Mouse (Mus musculus) liver, embryonic 15.5 days (tissue): ENCODE measurements at regions not wholly inside any gene's neighbourhood (a gene's known extent, or its start where the extent isn't known, plus 50 kb on each side); places are given as distances from the start of the nearest gene placed in this dataset.

ENCODE experiments used
- ATAC-seq: fragments of 200-750 bp; cut with Nextera tagmentation; 2 replicates; pipeline ENCODE4 v1.8.0; 2017; ENCODE audit warnings: moderate number of reproducible peaks, mild to moderate bottlenecking, moderate library complexity; ENCODE audit not compliant: insufficient read depth
- H3K27ac ChIP-seq: fragments of 300-500 bp; sonication (generic); replicated peaks from 2 replicates; pipeline ENCODE4 v1.5.1; 2015; ENCODE audit warnings: mild to moderate bottlenecking, inconsistent platforms
- H3K27me3 ChIP-seq: fragments of 300-500 bp; sonication (generic); 2 replicates; pipeline ENCODE4 v1.6.1; 2015; ENCODE audit warnings: mild to moderate bottlenecking, inconsistent platforms
- H3K36me3 ChIP-seq: fragments of 300-500 bp; sonication (generic); replicated peaks from 2 replicates; pipeline ENCODE4 v1.6.1; 2015; ENCODE audit warnings: moderate library complexity, mild to moderate bottlenecking, inconsistent platforms
- H3K4me1 ChIP-seq: fragments of 300-500 bp; sonication (generic); replicated peaks from 2 replicates; pipeline ENCODE4 v1.6.1; 2015; ENCODE audit warnings: inconsistent platforms
- H3K4me2 ChIP-seq: fragments of 300-500 bp; sonication (generic); 2 replicates; pipeline ENCODE4 v1.6.1; 2015; ENCODE audit warnings: moderate library complexity, mild to moderate bottlenecking, inconsistent platforms
- H3K4me3 ChIP-seq: fragments of 300-500 bp; sonication (generic); replicated peaks from 2 replicates; pipeline ENCODE4 v1.5.1; 2015; ENCODE audit warnings: mild to moderate bottlenecking, inconsistent platforms
- H3K9ac ChIP-seq: fragments of 300-500 bp; sonication (generic); 2 replicates; pipeline ENCODE4 v1.6.1; 2015; ENCODE audit warnings: moderate library complexity, mild to moderate bottlenecking, inconsistent platforms
- H3K9me3 ChIP-seq: fragments of 300-500 bp; sonication (generic); replicated peaks from 2 replicates; pipeline ENCODE4 v1.6.1; 2016; ENCODE audit warnings: inconsistent platforms
- WGBS: fragments of 180-500 bp; shearing (Covaris S2); methylation state at CpG from one replicate; pipeline ENCODE4 v1.1.7; 2015; ENCODE audit warnings: mixed read lengths; ENCODE audit not compliant: insufficient replicate concordance; 5-methylcytosine and 5-hydroxymethylcytosine counted together

- Histone ChIP-seq H3K4me2 (no peak overlapping the region), H3K4me1 (no peaks in the 10 kb centered on the region), H3K27me3 (no peaks in the 10 kb centered on the region), H3K9ac (no peak overlapping the region), H3K36me3 (no peaks in the 10 kb centered on the region), H3K27ac (no peak overlapping the region), H3K9me3 (no peaks in the 10 kb centered on the region), H3K4me3 (no peak overlapping the region)
- WGBS = 41% methylated on average over 10 of the region's 10 CpGs
- ATAC-seq = no peak
Observed at GRCm38 (mm10) chr13:35326682-35327242, 299.9 kb upstream of the Eci2 start.

GRCm38 (mm10) chr13:35328320-35328719, 301.4 kb upstream of the Eci2 start:
- H3K4me3 ChIP-seq = no peak overlapping the region
- 45% methylated on average over 2 of the region's 2 CpGs for WGBS
- H3K27ac ChIP-seq = no peak overlapping the region
- H3K36me3 ChIP-seq = no peaks in the 10 kb centered on the region
- H3K27me3 ChIP-seq = no peaks in the 10 kb centered on the region
- no peak overlapping the region for H3K4me2 ChIP-seq
- ATAC-seq = no peak
- H3K4me1 ChIP-seq = no peaks in the 10 kb centered on the region
- no peak overlapping the region for H3K9ac ChIP-seq
- H3K9me3 ChIP-seq = no peaks in the 10 kb centered on the region

- Histone ChIP-seq H3K36me3 (no peaks in the 10 kb centered on the region), H3K27ac (no peak overlapping the region), H3K9ac (no peak overlapping the region), H3K27me3 (no peaks in the 10 kb centered on the region), H3K4me2 (no peak overlapping the region), H3K4me1 (no peaks in the 10 kb centered on the region), H3K9me3 (no peaks in the 10 kb centered on the region), H3K4me3 (no peak overlapping the region)
- ATAC-seq = no peak
- WGBS = 55% methylated on average over 1 of the region's 1 CpGs
Observed at GRCm38 (mm10) chr13:35330926-35331325, 304.0 kb upstream of the Eci2 start.

- H3K4me3 ChIP-seq = no peak overlapping the region
- no peak overlapping the region for H3K9ac ChIP-seq
- no peak overlapping the region for H3K4me2 ChIP-seq
- no peak for ATAC-seq
- no peaks in the 10 kb centered on the region for H3K27me3 ChIP-seq
- no peaks in the 10 kb centered on the region for H3K4me1 ChIP-seq
- no peaks in the 10 kb centered on the region for H3K36me3 ChIP-seq
- no peak overlapping the region for H3K27ac ChIP-seq
- WGBS = 51% methylated on average over 2 of the region's 2 CpGs
- no peaks in the 10 kb centered on the region for H3K9me3 ChIP-seq
Observed at GRCm38 (mm10) chr13:35345507-35346129, 314.0 kb upstream of the Cdyl start.

- Histone ChIP-seq H3K27me3 (no peaks in the 10 kb centered on the region), H3K9ac (no peak overlapping the region), H3K9me3 (no peaks in the 10 kb centered on the region), H3K4me3 (no peak overlapping the region), H3K4me1 (no peaks in the 10 kb centered on the region), H3K27ac (no peak overlapping the region), H3K36me3 (no peaks in the 10 kb centered on the region), H3K4me2 (no peak overlapping the region)
- WGBS = 54% methylated on average over 3 of the region's 3 CpGs
- no peak for ATAC-seq
Observed at GRCm38 (mm10) chr13:35348283-35348682, 311.4 kb upstream of the Cdyl start.

GRCm38 (mm10) chr13:35359345-35359744, 300.3 kb upstream of the Cdyl start:
- WGBS = 63% methylated on average over 3 of the region's 3 CpGs
- no peaks in the 10 kb centered on the region for H3K36me3 ChIP-seq
- H3K9ac ChIP-seq = no peak overlapping the region
- H3K27me3 ChIP-seq = no peaks in the 10 kb centered on the region
- no peak for ATAC-seq
- no peaks in the 10 kb centered on the region for H3K4me1 ChIP-seq
- no peak overlapping the region for H3K4me3 ChIP-seq
- no peak overlapping the region for H3K4me2 ChIP-seq
- no peak overlapping the region for H3K27ac ChIP-seq
- H3K9me3 ChIP-seq = no peaks in the 10 kb centered on the region

GRCm38 (mm10) chr13:35377487-35377886, 282.1 kb upstream of the Cdyl start:
- Histone ChIP-seq H3K4me3 (no peak overlapping the region), H3K4me2 (no peak overlapping the region), H3K9ac (no peak overlapping the region), H3K27me3 (no peaks in the 10 kb centered on the region), H3K36me3 (no peaks in the 10 kb centered on the region), H3K27ac (no peak overlapping the region), H3K4me1 (no peaks in the 10 kb centered on the region), H3K9me3 (no peaks in the 10 kb centered on the region)
- no peak for ATAC-seq
- WGBS = 60% methylated on average over 2 of the region's 2 CpGs

- Histone ChIP-seq H3K27ac (no peak overlapping the region), H3K9me3 (no peaks in the 10 kb centered on the region), H3K4me1 (no peaks in the 10 kb centered on the region), H3K9ac (no peak overlapping the region), H3K4me2 (no peak overlapping the region), H3K36me3 (no peaks in the 10 kb centered on the region), H3K4me3 (no peak overlapping the region), H3K27me3 (no peaks in the 10 kb centered on the region)
- ATAC-seq = no peak
- 30% methylated on average over 2 of the region's 2 CpGs for WGBS
Observed at GRCm38 (mm10) chr13:35379500-35379899, 280.1 kb upstream of the Cdyl start.

GRCm38 (mm10) chr13:35380224-35381009, 279.2 kb upstream of the Cdyl start:
- ATAC-seq = no peak
- 37% methylated on average over 3 of the region's 3 CpGs for WGBS
- Histone ChIP-seq H3K9me3 (no peaks in the 10 kb centered on the region), H3K9ac (no peak overlapping the region), H3K4me3 (no peak overlapping the region), H3K27me3 (no peaks in the 10 kb centered on the region), H3K4me2 (no peak overlapping the region), H3K27ac (no peak overlapping the region), H3K36me3 (no peaks in the 10 kb centered on the region), H3K4me1 (no peaks in the 10 kb centered on the region)

- H3K9ac ChIP-seq = no peak overlapping the region
- no peaks in the 10 kb centered on the region for H3K9me3 ChIP-seq
- H3K4me2 ChIP-seq = no peak overlapping the region
- H3K4me1 ChIP-seq = no peaks in the 10 kb centered on the region
- 49% methylated on average over 2 of the region's 2 CpGs for WGBS
- H3K4me3 ChIP-seq = no peak overlapping the region
- no peaks in the 10 kb centered on the region for H3K27me3 ChIP-seq
- ATAC-seq = no peak
- no peaks in the 10 kb centered on the region for H3K36me3 ChIP-seq
- no peak overlapping the region for H3K27ac ChIP-seq
Observed at GRCm38 (mm10) chr13:35381641-35382040, 278.0 kb upstream of the Cdyl start.

- no peak for ATAC-seq
- H3K9ac ChIP-seq = no peak overlapping the region
Observed at GRCm38 (mm10) chr13:35383000-35383623, 276.5 kb upstream of the Cdyl start.

More at GRCm38 (mm10) chr13:35383000-35383623, 276.5 kb upstream of the Cdyl start:
- no peaks in the 10 kb centered on the region for H3K36me3 ChIP-seq
- no peaks in the 10 kb centered on the region for H3K27me3 ChIP-seq
- H3K4me1 ChIP-seq = no peaks in the 10 kb centered on the region
- H3K9me3 ChIP-seq = no peaks in the 10 kb centered on the region
- H3K27ac ChIP-seq = no peak overlapping the region
- H3K4me3 ChIP-seq = no peak overlapping the region
- 23% methylated on average over 12 of the region's 12 CpGs for WGBS
- no peak overlapping the region for H3K4me2 ChIP-seq
